In the genomic region with DNA sequence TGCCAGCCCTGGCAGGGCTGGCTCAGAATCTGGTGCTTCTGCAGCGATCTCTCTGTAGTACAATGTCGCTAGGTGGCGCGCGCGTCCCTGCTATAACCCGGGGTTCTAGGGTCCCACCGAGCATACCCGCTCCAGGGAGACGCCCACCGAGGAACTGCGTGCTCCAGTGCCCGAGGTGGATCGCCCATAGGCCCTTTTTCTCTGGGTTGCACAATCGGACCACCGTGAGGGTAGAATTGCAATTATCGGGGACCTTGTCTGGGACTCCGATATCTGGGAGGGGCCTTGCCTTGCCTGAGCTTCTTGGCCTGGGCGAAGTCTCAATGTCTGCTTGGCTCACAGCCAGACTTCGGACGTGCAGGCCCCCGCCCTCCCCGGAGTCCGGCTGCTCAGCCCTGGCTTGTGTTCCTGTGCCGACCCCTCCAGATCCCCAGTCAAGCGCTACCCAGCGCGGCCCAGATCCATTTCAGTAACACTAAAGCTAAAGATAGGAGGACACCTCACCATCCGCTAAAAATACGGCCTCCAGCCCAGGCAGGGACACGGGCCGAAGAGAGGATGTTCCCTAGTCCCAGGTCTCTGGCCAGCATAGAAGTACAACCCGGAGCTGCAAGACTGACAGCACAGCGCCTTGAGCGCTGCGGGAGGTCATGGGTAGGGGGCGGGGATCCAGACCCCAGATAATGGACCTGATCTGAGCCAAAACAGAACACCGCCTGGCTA, we compare ENCODE assay signal across 8 mouse cellular contexts. TPM values are rescaled to one million over a fixed set of nuclear protein-coding genes. Genes with fewer than 3 reads are reported as not detected.
DNase-seq lines count a peak whose midpoint lies in the region; ATAC-seq lines count a peak whose summit lies in the region.

No protein-coding gene starts in this region.

- H3K4me3 ChIP-seq in heart, embryonic 14.5 days (ENCODE audit: control insufficient read depth in 1 of 2, insufficient read depth in 1 of 2, low read depth in 1 of 2, low read length in 2 of 2) = peak overlapping the region; percentile 65 to 73
- peak overlapping the region; percentile 63 for H3K4me3 ChIP-seq in liver, embryonic 13.5 days (replicated peaks)
- H3K4me3 ChIP-seq in stomach, embryonic 15.5 days (replicated peaks) = peak overlapping the region; percentile 58

- peak overlapping the region; percentile 86 to 89 for H3K27ac ChIP-seq in heart, embryonic 14.5 days (replicated peaks in 1 of 2; ENCODE audit: control insufficient read depth in 1 of 2, insufficient read depth in 1 of 2, low read depth in 2 of 2, low read length in 2 of 2)
- H3K27ac ChIP-seq in liver, embryonic 13.5 days = peak overlapping the region; percentile 76
- peak overlapping the region; percentile 89 for H3K27ac ChIP-seq in stomach, embryonic 15.5 days

- H3K4me1 ChIP-seq in heart, embryonic 14.5 days (ENCODE audit: control insufficient read depth in 2 of 2, insufficient read depth in 2 of 2, low read length in 2 of 2) = peaks cover 19 to 38% of the 10 kb centered on the region in 2 experiments
- H3K4me1 ChIP-seq in liver, embryonic 13.5 days (replicated peaks) = peaks cover 59% of the 10 kb centered on the region
- H3K4me1 ChIP-seq in stomach, embryonic 15.5 days = peaks cover 31% of the 10 kb centered on the region

- H3K27me3 ChIP-seq in heart, embryonic 14.5 days (ENCODE audit: control insufficient read depth, insufficient read depth, low read length) = no peaks in the 10 kb centered on the region
- peaks cover 19% of the 10 kb centered on the region for H3K27me3 ChIP-seq in liver, embryonic 13.5 days
- H3K27me3 ChIP-seq in stomach, embryonic 15.5 days (replicated peaks) = no peaks in the 10 kb centered on the region

- H3K9me3 ChIP-seq in heart, embryonic 14.5 days (ENCODE audit: control insufficient read depth, low read length) = no peaks in the 10 kb centered on the region
- no peaks in the 10 kb centered on the region for H3K9me3 ChIP-seq in liver, embryonic 13.5 days (replicated peaks)
- H3K9me3 ChIP-seq in stomach, embryonic 15.5 days = no peaks in the 10 kb centered on the region

- H3K9ac ChIP-seq in heart, embryonic 14.5 days (ENCODE audit: low read length) = peak overlapping the region; percentile 74
- peak overlapping the region; percentile 74 for H3K9ac ChIP-seq in liver, embryonic 13.5 days
- peak overlapping the region; percentile 42; the same call in 1 of the 2 replicates for H3K9ac ChIP-seq in stomach, embryonic 15.5 days

- H3K36me3 ChIP-seq in heart, embryonic 14.5 days (ENCODE audit: control insufficient read depth, insufficient read depth, low read length) = no peaks in the 10 kb centered on the region; the same call in 1 of the 2 replicates
- H3K36me3 ChIP-seq in liver, embryonic 13.5 days = no peaks in the 10 kb centered on the region
- no peaks in the 10 kb centered on the region for H3K36me3 ChIP-seq in stomach, embryonic 15.5 days

- DNase-seq in CD8-positive naive resting alpha-beta T cell, adult 2 months (ENCODE audit: low read depth in 2 of 2, low spot score in 2 of 2) = peak; percentile 69 to 85
- DNase-seq in c-Kit-negative CD71-positive TER-119-positive erythroid progenitor cells, embryonic 14.5 days (ENCODE audit: low read depth, low spot score) = peak; percentile 75
- peak; percentile 46 for DNase-seq in fibroblast of lung, adult 2 months (ENCODE audit: low read depth)
- peak; percentile 99 for DNase-seq in kidney, postnatal 10 days
- peak; percentile 83 for DNase-seq in liver, embryonic 13.5 days
- DNase-seq in natural killer cell, adult 2 months (ENCODE audit: low spot score in 2 of 2) = peak; percentile 68 to 80

- ATAC-seq in heart, embryonic 14.5 days (ENCODE audit: insufficient number of reproducible peaks, insufficient read depth, low FRiP score, low read depth) = peak; percentile 73
- ATAC-seq in liver, embryonic 13.5 days (ENCODE audit: low read depth) = peak; percentile 35
- peak; percentile 65 for ATAC-seq in stomach, embryonic 15.5 days (ENCODE audit: insufficient read depth, low FRiP score, low read depth)

- peak overlapping the region; percentile 98 for H3K4me2 ChIP-seq in heart, embryonic 14.5 days (ENCODE audit: low read length)
- H3K4me2 ChIP-seq in liver, embryonic 13.5 days = peak overlapping the region; percentile 92
- H3K4me2 ChIP-seq in stomach, embryonic 15.5 days = peak overlapping the region; percentile 86

- 0% methylated on average over 38 of the region's 38 CpGs for WGBS in heart, embryonic 14.5 days
- WGBS in liver, embryonic 13.5 days (ENCODE audit: insufficient replicate concordance) = under 1% methylated on average over 38 of the region's 38 CpGs
- under 1% methylated on average over 38 of the region's 38 CpGs for WGBS in stomach, embryonic 15.5 days

RNA-seq across cellular contexts. Expression of gene Cdc42ep2, which starts 0.5 kb away (rescaled TPM):
- polyA plus RNA-seq in heart, embryonic 14.5 days (2014; fragmentation: Nextera tagmentation; extraction: Ambion mirVana) = 9.1 and 9.7 TPM in 2 replicates
- 2.7 and 3.0 TPM in 2 replicates for polyA plus RNA-seq in liver, embryonic 13.5 days (2015; fragmentation: Nextera tagmentation; extraction: Ambion mirVana)
- 9.6 and 11.0 TPM in 2 replicates for polyA plus RNA-seq in stomach, embryonic 15.5 days (2015; fragmentation: Nextera tagmentation; extraction: Ambion mirVana)

RNA-seq across cellular contexts. Expression of gene Dpf2, which starts 11.3 kb away (rescaled TPM):
- polyA plus RNA-seq in heart, embryonic 14.5 days (2014; fragmentation: Nextera tagmentation; extraction: Ambion mirVana) = 85.8 and 86.9 TPM in 2 replicates
- polyA plus RNA-seq in liver, embryonic 13.5 days (2015; fragmentation: Nextera tagmentation; extraction: Ambion mirVana) = 56.7 and 60.0 TPM in 2 replicates
- 98.7 and 118 TPM in 2 replicates for polyA plus RNA-seq in stomach, embryonic 15.5 days (2015; fragmentation: Nextera tagmentation; extraction: Ambion mirVana)

RNA-seq across cellular contexts. Expression of gene Tigd3, which starts 30.2 kb away (rescaled TPM):
- 1.1 and 1.8 TPM in 2 replicates for polyA plus RNA-seq in heart, embryonic 14.5 days (2014; fragmentation: Nextera tagmentation; extraction: Ambion mirVana)
- polyA plus RNA-seq in liver, embryonic 13.5 days (2015; fragmentation: Nextera tagmentation; extraction: Ambion mirVana) = 2.5 TPM in 2 replicates
- 2.3 and 2.4 TPM in 2 replicates for polyA plus RNA-seq in stomach, embryonic 15.5 days (2015; fragmentation: Nextera tagmentation; extraction: Ambion mirVana)

RNA-seq across cellular contexts. Expression of gene Pola2, which starts 39.9 kb away (rescaled TPM):
- polyA plus RNA-seq in heart, embryonic 14.5 days (2014; fragmentation: Nextera tagmentation; extraction: Ambion mirVana) = 42.7 and 45.1 TPM in 2 replicates
- polyA plus RNA-seq in liver, embryonic 13.5 days (2015; fragmentation: Nextera tagmentation; extraction: Ambion mirVana) = 62.2 and 69.8 TPM in 2 replicates
- 60.9 and 64.2 TPM in 2 replicates for polyA plus RNA-seq in stomach, embryonic 15.5 days (2015; fragmentation: Nextera tagmentation; extraction: Ambion mirVana)

RNA-seq across cellular contexts. Expression of gene Slc25a45, which starts 46.5 kb away (rescaled TPM):
- polyA plus RNA-seq in heart, embryonic 14.5 days (2014; fragmentation: Nextera tagmentation; extraction: Ambion mirVana) = 1.7 and 2.8 TPM in 2 replicates
- polyA plus RNA-seq in liver, embryonic 13.5 days (2015; fragmentation: Nextera tagmentation; extraction: Ambion mirVana) = 5.7 and 6.8 TPM in 2 replicates
- polyA plus RNA-seq in stomach, embryonic 15.5 days (2015; fragmentation: Nextera tagmentation; extraction: Ambion mirVana) = 5.5 TPM in 2 replicates

Comparison
In these comparisons a context has a peak if more than half of its experiments do, and no peak if none do; other contexts are left out.
1. Peak in every context shown above with its lines: DNase-seq, ATAC-seq, H3K4me3 ChIP-seq and H3K27ac ChIP-seq.
2. DNase-seq: peak in every context shown above with its lines; median percentile 99 in kidney, postnatal 10 days; 83 in liver, embryonic 13.5 days; 77 in CD8-positive naive resting alpha-beta T cell, adult 2 months; 75 in c-Kit-negative CD71-positive TER-119-positive erythroid progenitor cells, embryonic 14.5 days; 74 in natural killer cell, adult 2 months; 46 in fibroblast of lung, adult 2 months.